Mouse (Mus musculus): ENCODE data around the gene Fopnl.

Gene Fopnl

GRCm38 (mm10) chr16:14306451-14306850 is 10.8 kb downstream of the Fopnl start:
- DNase-seq = no peak

- DNase-seq = no peak
These were observed 12.4 kb downstream of the Fopnl start for GRCm38 (mm10) chr16:14304791-14305190.

DNA sequence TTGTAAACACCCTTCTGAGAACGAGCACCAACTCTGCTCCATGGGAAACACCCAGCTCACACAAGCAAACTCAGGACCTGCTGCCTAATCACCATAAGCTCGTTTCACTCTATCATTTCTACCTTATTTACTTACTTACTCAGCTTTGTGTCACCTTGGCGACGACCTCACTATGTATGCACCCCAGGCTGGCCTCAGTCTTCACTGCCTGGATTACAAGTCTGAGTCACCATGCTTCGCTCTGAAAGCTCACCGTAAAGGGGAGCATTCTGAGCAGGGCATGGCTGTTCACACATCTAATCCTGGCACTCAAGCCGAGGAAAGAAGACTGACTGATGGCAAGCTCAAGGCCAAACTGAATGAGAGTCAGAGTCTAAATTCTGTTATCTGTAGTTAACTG is 13.5 kb downstream of the Fopnl start:
- DNase-seq = no peak

GRCm38 (mm10) chr16:14303148-14303547 is 14.1 kb downstream of the Fopnl start:
- no peak for DNase-seq

GRCm38 (mm10) chr16:14298461-14298860 is 18.7 kb downstream of the Fopnl start:
- no peak for DNase-seq

DNA sequence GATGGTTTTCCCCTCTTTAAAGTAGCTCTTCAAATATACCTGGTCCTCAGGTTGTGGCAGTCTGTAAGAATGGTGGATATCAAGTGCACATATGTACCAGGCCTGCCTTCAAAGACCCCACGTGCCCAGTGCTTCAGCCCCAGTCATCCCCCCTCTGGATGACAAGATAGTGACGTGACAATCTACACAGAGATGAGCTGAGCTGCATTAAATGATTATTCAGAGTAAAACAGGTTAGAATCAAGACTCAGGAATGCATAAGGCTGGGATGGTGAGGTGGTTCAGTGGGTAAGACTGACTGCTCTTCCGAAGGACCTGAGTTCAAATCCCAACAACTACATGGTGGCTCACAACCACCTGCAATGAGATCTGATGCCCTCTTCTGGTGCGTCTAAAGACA is 19.5 kb downstream of the Fopnl start:
- no peak for DNase-seq

DNA sequence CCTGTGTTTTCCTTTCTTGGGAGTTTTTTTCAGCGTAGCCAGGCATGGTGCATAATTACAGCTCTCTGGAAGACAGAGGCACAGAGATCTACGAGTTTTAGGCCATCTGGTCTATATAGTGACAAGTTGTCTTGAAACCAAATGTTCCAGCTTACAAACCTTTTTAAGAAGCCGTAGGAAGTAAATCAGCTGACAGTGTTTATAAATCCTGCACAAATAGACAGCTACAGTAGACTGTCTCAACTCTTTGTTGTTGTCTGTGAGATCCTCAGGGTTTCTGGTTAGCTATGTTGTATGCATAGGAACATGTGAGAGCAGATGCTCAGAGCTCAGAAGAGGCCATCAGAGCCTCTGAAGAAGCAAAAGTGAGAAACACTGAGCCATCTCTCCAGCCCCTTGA is 20.1 kb downstream of the Fopnl start:
- DNase-seq = no peak

DNA sequence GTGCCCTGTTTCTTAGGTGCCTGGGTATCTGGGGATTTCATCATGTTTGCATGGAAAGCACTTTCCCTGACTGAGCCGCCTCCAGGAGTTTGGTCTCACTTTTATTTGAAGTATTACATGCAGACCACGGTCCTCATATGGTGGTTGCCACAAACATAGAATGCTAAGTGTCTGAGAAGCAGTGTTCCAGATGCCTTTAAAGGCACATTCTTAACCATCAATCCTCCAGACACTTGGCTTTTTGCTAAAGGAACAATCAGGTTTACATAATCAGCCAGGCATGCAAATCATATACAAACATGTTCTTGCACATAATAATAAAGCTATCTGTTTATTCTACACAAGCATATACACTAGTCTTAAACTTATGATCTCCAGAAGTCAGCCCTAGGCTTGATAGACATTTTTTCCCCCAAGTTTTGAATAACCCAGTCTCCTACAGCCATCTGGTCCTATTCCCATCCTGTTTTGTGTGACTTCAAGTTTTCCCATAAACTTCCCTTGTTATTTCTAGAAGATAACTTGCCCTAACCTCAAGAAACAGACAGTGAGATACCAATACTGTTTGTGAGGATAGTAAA is 20.6 kb downstream of the Fopnl start:
- DNase-seq = no peak

DNA sequence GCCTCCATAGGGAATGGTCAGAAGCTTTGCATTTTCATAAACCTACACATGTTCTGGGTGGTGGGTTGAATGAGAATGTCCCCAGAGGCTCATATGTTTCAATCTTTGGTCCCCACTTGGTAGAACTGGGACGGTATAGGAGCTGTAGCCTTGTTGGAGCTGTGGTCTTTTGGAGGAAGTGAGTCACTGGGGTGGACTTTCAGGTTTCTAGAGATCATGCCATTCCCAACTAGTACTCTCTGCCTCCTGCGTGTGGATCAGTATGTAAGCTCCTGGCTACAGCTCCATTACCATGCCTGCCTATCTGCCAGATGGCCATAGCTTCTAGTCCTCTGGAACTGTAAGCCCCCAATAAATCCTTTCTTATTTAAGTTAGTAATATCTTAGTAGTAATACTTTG is 21.9 kb downstream of the Fopnl start:
- DNase-seq = no peak

- DNase-seq = peak; percentile 47
These were observed 24.7 kb downstream of the Fopnl start for GRCm38 (mm10) chr16:14292205-14293199.

GRCm38 (mm10) chr16:14291223-14291622 is 26.0 kb downstream of the Fopnl start, which contains the start of gene Myh11:
Gene Myh11 (minus strand): TSS chr16:14291372.
- DNase-seq = peak; percentile 96

GRCm38 (mm10) chr16:14272374-14272965 is 44.7 kb downstream of the Fopnl start:
- DNase-seq = peak; percentile 26

DNA sequence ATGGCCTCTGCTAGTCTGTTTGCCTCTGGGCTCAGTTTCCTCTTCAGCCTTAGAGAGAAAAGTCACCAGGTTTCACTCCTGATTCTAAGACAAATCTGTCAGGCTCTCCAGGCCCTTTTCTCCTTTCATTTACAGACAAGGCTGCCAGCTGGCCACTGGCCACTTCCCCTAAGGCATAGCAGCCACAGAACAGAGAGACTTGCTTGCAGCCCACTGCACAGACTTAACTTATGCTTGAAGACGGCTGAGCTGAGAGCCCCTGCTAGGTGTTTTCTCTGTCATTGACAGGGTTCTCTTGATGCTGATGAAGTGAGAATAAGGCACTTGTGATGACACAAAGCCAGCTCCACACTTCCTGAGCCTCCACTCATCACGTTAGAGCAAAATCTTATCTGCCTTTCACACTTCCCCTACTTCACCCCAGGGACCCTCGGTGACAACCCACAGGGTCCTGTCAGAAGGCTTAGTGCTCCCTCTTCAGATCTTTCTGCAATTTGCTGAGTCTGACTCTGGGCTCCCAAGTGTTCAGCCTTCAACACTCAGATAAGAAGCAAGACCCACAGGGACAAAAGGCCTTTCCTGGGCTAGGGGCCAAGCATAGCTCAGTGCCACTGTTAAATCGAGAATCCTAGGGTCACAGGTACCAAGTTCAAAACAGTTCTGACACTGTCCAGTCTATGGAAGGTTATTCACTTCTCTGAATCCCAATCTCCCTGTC is 51.8 kb downstream of the Fopnl start:
- peak; percentile 56 for DNase-seq

DNA sequence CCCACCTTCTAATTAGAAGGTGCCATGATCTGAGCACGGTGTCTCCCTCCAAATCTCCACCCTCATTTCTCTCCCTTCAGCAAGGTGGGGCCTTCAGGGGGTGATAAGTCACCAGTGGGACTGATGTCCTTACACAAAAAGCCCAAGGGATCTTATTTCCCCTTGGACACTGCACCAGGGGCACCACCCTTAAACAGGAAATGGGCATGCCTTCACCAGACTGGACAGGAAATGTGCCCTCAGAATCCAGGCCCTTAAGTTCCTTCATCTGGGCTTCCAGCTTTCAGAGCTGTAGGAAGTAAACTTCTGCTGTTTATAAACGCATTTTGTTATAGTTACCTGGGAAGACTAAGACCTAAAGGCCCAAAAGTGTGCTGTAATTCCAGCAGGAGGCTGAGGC is 52.7 kb downstream of the Fopnl start:
- peak; percentile 21 for DNase-seq

DNA sequence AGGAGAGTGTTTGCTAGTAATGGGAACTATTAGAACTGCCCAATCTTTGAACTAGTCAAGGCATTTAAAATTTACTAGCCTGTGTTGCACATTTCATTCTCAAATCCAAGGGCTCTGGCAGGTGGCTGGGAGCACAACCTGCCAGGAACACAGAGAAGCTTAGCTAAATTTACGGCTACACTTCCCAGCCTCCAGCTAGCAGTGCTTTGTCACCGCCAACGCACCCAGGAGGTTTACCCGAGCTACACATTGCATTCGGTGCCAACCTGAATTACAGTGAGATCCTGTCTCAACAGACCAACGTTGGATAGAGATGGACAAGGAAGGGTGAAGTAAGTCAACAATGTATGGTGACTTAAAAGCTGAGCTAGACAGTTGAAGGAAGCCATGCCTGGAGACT is 54.0 kb downstream of the Fopnl start:
- no peak for DNase-seq

DNA sequence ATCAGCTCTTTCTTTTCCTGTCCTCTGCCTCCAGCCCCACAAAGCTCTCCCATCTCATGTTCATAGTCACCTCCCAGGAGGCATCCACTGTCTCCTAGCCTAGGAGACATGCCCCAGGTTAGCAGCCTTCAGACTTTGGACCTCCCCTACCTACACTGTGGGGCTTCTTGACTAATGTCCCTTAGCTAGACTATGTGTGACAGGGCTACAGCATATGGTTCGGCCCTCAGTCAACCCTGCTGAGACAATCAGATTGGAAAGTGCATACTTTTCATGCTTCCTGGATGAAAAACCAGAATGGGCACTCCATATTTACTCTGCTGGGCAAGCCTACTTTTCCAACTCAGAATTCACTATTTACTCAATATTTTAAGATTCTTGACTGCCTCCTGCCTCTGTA is 54.8 kb downstream of the Fopnl start:
- no peak for DNase-seq

- DNase-seq = peak; percentile 59
These were observed 58.3 kb downstream of the Fopnl start for GRCm38 (mm10) chr16:14258856-14259255.

DNA sequence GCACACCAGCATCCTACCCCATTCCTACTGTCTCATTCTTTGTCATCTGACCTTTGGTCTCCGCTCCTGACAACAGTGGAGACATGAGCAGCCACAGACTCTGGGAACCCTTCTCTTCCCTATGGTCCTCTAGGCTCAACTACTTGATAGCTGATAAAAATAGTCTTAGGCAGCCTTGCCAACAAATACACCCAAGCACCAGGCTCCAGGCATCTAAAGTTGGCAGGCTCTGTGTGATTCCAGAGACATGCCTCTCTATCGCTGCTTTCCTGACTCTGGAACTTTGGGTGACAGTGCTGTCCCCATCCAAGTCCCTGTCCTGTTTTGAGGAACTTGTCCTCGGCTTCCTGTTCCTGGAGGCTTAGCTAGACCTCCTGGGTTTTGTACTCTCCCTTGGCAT is 63.6 kb downstream of the Fopnl start:
- DNase-seq = peak; percentile 25

- DNase-seq = no peak
These were observed 64.3 kb downstream of the Fopnl start for GRCm38 (mm10) chr16:14252877-14253276.

GRCm38 (mm10) chr16:14249913-14250312 is 67.3 kb downstream of the Fopnl start:
- DNase-seq = no peak
